Comparison of ENCODE assay signal across 10 mouse cellular contexts in the genomic region with DNA sequence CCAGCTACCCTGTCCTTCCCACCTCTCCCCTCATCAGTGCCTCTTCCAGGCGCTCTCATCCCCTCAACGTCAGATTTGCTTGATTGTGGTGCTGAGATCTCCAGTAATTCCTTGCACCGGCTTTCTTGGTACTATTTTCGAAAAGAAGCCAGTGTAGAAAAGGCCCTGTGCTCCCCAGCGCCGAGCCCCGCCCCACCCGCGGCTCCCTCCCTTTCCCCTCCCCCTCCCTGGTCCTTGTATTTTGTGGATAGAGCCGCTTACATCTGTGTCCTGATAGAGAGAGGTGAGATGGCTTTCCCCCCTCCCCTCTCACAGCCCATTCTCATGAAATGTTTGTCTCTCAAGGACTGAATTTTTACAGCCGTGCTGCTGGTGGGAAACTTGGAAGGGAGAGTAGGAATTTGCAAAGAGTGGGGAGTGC.
A peak's percentile ranks its signal among the peaks of the same experiment; 100 is the strongest.
DNase-seq lines count a peak whose midpoint lies in the region; ATAC-seq and TF ChIP-seq lines count a peak whose summit lies in the region.
"Had no signal": no experiment of that assay in that cellular context is flagged by ENCODE, and none has a peak within 500 bp of the region (broad histone marks: within the 10 kb centered on the region; RNA-seq: fewer than 3 reads in every experiment).

No protein-coding gene starts in this region.

- H3K4me1 ChIP-seq in kidney, postnatal 0 days (replicated peaks; ENCODE audit: insufficient read depth, low read length), result no peaks in the 10 kb centered on the region
- peaks cover 42% of the 10 kb centered on the region for H3K4me1 ChIP-seq in forebrain, embryonic 15.5 days
- peaks cover 4% of the 10 kb centered on the region; the same call in 1 of the 2 replicates for H3K4me1 ChIP-seq in hindbrain, postnatal 0 days (ENCODE audit: insufficient read depth, low read length)
- H3K4me1 ChIP-seq in neural tube, embryonic 13.5 days (replicated peaks), result peaks cover 77% of the 10 kb centered on the region

- 6% methylated on average over 11 of the region's 11 CpGs for WGBS in kidney, postnatal 0 days
- 3% methylated on average over 11 of the region's 11 CpGs for WGBS in forebrain, embryonic 15.5 days
- WGBS in hindbrain, postnatal 0 days, result 12% methylated on average over 11 of the region's 11 CpGs
- 2% methylated on average over 11 of the region's 11 CpGs for WGBS in neural tube, embryonic 13.5 days

- no peaks in the 10 kb centered on the region for H3K9me3 ChIP-seq in kidney, postnatal 0 days (replicated peaks; ENCODE audit: low read length)
- no peaks in the 10 kb centered on the region for H3K9me3 ChIP-seq in forebrain, embryonic 15.5 days
- no peaks in the 10 kb centered on the region for H3K9me3 ChIP-seq in hindbrain, postnatal 0 days (ENCODE audit: low read length)
- H3K9me3 ChIP-seq in neural tube, embryonic 13.5 days, result no peaks in the 10 kb centered on the region

- H3K4me3 ChIP-seq in kidney, postnatal 0 days (replicated peaks; ENCODE audit: low read depth, low read length), result no peak overlapping the region
- no peak overlapping the region for H3K4me3 ChIP-seq in forebrain, embryonic 15.5 days
- no peak overlapping the region for H3K4me3 ChIP-seq in hindbrain, postnatal 0 days (ENCODE audit: low read length)
- no peak overlapping the region for H3K4me3 ChIP-seq in neural tube, embryonic 13.5 days
- H3K4me3 ChIP-seq: erythroblast, embryonic 14.5 days had no signal

- ATAC-seq in kidney, postnatal 0 days (replicated peaks; ENCODE audit: low FRiP score, low read depth), result no peak
- no peak for ATAC-seq in forebrain, embryonic 15.5 days (replicated peaks)
- ATAC-seq in hindbrain, postnatal 0 days, result no peak
- ATAC-seq in neural tube, embryonic 13.5 days (ENCODE audit: low read depth), result no peak

- no peaks in the 10 kb centered on the region for H3K27me3 ChIP-seq in kidney, postnatal 0 days (ENCODE audit: insufficient read depth, low read length)
- H3K27me3 ChIP-seq in forebrain, embryonic 15.5 days, result peaks cover 15% of the 10 kb centered on the region
- H3K27me3 ChIP-seq in hindbrain, postnatal 0 days (ENCODE audit: insufficient read depth, low read length), result no peaks in the 10 kb centered on the region
- no peaks in the 10 kb centered on the region for H3K27me3 ChIP-seq in neural tube, embryonic 13.5 days

- 0 out of 2 replicates have a peak overlapping the region, but pooled peaks have one; percentile 12 for H3K4me2 ChIP-seq in kidney, postnatal 0 days (ENCODE audit: low read length)
- H3K4me2 ChIP-seq in forebrain, embryonic 15.5 days (replicated peaks), result 0 out of 2 replicates have a peak overlapping the region, but pooled peaks have one; percentile 9
- H3K4me2 ChIP-seq in hindbrain, postnatal 0 days (ENCODE audit: low read depth, low read length), result 0 out of 2 replicates have a peak overlapping the region, but pooled peaks have one; percentile 24
- peak overlapping the region; percentile 37 for H3K4me2 ChIP-seq in neural tube, embryonic 13.5 days

- H3K36me3 ChIP-seq in kidney, postnatal 0 days (ENCODE audit: insufficient read depth, low read length), result no peaks in the 10 kb centered on the region
- H3K36me3 ChIP-seq in forebrain, embryonic 15.5 days, result no peaks in the 10 kb centered on the region
- no peaks in the 10 kb centered on the region for H3K36me3 ChIP-seq in hindbrain, postnatal 0 days (ENCODE audit: insufficient read depth, low read length)
- H3K36me3 ChIP-seq in neural tube, embryonic 13.5 days, result no peaks in the 10 kb centered on the region
- H3K36me3 ChIP-seq: G1E had no signal

- TF ChIP-seq CTCF in kidney, postnatal 0 days (IDR thresholded peaks at IDR 0.05; ENCODE audit: low read depth), result no peak
- no peak for TF ChIP-seq CTCF in hindbrain, postnatal 0 days (IDR thresholded peaks at IDR 0.05; ENCODE audit: low read depth)

- peak; percentile 72 for DNase-seq in kidney, postnatal 0 days (ENCODE audit: low spot score)
- no peak for DNase-seq in kidney, postnatal 25 days
- DNase-seq in hindbrain, postnatal 0 days (ENCODE audit: low spot score), result no peak
- no peak for DNase-seq in thymus, postnatal 14 days
- no peak for DNase-seq in thymus, postnatal 4 days
- DNase-seq in cerebellum, adult 11 months, result no peak

- H3K27ac ChIP-seq in kidney, postnatal 0 days, result no peak overlapping the region
- H3K27ac ChIP-seq in forebrain, embryonic 15.5 days (replicated peaks), result no peak overlapping the region
- H3K27ac ChIP-seq in hindbrain, postnatal 0 days, result no peak overlapping the region
- H3K27ac ChIP-seq in neural tube, embryonic 13.5 days (replicated peaks), result peak overlapping the region; percentile 38

- H3K9ac ChIP-seq in kidney, postnatal 0 days (ENCODE audit: low read depth, low read length), result no peak overlapping the region
- H3K9ac ChIP-seq in forebrain, embryonic 15.5 days (replicated peaks), result no peak overlapping the region
- no peak overlapping the region; the same call in 1 of the 2 replicates for H3K9ac ChIP-seq in hindbrain, postnatal 0 days (replicated peaks; ENCODE audit: low read length)
- peak overlapping the region; percentile 34; the same call in 1 of the 2 replicates for H3K9ac ChIP-seq in neural tube, embryonic 13.5 days
